Mouse (Mus musculus) 3T3-L1 (cell line): ENCODE data around the gene Odf4.
"Not testable (repeated sequence)": the region's sequence is repeated elsewhere in the genome, so short reads cannot be mapped to it uniquely, and the experiment has no call there.

ENCODE experiments used
- DNase-seq: peaks from one replicate; pipeline ENCODE4 v3.0.0-alpha.2; 2015; ENCODE audit warnings: low read depth, low spot score

Odf4 gene

DNA sequence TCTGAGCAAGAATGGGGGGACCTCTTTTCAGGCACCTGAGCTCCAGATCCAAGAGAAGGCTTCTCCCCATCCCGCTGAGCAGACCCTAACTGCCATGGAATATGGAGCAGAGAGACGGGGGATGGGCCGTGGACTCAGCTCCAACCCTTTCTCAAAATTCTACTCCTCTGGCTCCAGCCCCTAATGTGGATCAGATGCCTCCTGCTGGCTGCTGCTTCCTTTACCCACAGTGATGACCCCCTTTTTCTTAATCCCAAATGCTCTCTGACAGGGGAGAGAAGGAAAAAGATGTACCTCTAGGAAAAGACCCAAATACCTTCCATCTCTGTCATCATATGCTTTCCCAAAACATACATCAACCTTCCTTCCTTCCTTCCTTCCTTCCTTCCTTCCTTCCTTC, at the start of gene Odf4:
TSS of gene Odf4 (minus strand) at position 101 of the 400 bp plus-strand sequence.
- no peak for DNase-seq

DNA sequence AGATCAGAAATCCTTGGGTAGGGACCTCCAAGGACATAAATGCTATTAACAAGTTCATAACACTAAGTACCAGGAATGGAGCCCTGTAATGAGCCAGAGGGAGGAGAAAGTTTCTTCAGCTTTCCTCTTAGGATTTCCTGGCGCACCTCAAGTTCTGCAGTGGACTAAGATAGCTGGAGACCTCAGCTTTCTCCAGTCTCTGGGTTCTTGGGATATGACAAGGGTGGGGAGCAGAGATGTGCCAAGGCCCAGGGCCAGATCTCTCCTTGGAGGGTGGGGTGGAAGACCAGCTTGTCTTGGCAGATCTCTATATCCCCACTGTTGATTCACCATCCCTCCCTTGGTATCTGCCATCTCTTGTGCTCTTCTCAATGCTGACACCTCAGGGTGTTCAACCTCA, 48.7 kb upstream of the Odf4 start:
- no peak for DNase-seq

DNA sequence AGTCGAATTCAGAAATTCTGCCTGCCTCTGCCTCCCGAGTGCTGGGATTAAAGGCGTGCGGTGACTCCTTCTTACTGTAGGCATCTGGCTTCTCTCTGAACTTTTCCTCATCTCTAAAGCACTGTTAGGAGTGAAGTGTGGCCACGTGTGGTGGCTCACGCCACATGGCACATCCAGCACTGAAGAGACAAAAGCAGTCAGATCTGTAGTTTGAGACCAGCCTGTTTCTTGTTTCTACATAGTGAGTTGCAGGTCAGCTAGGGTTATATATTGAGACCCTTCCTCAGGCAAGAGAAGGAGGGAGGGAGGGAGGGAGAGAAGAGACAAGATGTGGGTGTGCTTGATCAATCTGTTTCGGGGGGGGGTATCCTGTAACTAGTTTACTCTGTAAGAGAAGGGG, 48.2 kb upstream of the Odf4 start, which contains the start of gene Rangrf:
TSS of gene Rangrf (minus strand) at position 101 of the 400 bp plus-strand sequence.
- no peak for DNase-seq

DNA sequence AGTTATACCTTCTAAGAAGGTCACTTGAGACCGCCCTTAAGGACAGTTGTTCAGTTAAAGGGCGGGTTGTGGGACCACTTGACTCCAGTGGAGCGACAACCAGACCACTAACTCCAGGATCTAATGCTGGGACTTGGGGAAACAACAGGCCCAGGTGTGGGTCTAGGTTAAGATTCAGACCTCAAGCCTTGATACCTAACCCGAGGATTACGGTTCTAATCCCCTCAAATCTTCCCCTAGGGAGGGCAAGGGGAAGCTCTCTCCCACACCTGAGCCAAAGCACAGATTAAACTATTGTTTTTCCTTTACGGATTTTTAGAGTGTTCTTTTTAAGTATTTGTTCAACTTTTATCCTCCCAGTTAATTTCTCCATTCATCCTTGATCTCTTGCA, 47.2 kb upstream of the Odf4 start:
- no peak for DNase-seq

DNA sequence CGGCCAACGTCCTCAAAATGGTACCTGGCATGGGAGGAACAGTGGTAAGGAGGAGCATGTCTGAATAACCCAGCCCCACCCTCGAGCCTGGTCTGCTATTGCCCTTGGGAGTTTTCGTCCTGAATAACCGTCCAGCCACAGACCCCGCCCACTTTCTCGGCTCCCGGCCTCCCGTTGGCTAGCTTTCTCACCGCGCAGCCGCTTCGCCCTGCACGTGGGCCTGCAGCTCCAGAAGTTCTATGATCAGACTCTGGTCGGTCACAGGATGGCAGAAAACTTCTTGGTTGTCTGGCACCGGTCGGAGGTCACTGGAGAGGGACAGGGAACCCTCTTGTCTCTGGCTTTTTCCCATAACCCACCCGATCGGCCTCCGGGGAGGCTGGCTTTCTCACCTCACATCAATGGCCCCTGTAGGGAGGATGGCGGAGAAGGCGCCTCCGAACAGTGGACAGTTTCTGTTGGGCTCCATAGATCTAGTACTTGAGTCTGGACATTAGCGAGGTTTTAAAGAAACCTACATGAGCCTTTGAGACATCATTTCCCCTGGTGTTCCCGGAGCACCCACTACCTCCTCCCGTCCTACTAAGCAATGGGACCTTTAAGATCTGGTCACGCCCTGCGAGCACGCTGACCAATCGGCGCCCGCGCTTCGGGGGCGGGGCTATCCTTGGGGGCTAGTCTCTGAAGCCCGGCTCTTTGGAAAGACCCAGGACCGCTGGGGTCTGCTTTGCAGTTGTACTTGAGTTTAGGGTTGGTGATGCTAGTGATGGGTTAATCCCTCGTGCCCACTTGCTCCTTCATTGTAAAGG, 46.6 kb upstream of the Odf4 start:
- peak; percentile 89 for DNase-seq

DNA sequence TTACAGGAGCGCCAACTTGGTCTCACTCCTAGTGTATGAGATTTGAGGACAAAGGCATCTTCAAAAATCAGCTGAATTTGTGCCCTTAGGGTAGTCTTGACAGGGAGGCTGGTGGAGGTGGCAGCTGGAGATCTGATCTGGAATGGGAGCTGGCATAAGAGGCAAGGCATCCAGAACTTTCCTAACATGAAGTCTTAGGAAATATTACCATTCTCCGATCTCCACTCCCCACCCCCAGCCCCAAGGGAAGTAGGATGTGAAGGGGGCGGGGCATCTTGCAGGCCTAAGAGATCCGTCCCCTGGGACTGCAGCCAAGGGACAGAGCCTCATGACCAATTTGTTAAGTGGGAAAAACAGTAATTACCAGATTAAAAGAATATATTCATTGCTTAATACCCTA, 43.4 kb upstream of the Odf4 start:
- DNase-seq, result no peak

DNA sequence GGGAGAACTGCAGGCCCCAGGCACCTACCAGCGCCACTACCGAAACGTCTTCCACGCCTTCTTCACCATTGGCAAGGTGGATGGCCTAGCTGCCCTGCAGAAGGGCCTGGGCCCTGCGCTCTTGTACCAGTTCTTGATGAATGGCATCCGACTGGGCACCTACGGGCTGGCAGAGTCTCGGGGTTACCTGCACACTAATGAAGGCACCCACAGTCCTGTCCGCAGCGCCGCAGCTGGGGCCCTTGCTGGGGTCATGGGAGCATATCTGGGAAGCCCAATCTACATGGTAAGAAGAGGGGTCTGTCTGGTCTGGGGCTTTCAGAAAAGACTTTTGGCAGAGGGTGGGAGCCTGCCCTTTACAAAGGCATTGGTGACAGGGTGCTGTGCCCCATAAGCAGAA, 41.9 kb upstream of the Odf4 start:
- no peak for DNase-seq

DNA sequence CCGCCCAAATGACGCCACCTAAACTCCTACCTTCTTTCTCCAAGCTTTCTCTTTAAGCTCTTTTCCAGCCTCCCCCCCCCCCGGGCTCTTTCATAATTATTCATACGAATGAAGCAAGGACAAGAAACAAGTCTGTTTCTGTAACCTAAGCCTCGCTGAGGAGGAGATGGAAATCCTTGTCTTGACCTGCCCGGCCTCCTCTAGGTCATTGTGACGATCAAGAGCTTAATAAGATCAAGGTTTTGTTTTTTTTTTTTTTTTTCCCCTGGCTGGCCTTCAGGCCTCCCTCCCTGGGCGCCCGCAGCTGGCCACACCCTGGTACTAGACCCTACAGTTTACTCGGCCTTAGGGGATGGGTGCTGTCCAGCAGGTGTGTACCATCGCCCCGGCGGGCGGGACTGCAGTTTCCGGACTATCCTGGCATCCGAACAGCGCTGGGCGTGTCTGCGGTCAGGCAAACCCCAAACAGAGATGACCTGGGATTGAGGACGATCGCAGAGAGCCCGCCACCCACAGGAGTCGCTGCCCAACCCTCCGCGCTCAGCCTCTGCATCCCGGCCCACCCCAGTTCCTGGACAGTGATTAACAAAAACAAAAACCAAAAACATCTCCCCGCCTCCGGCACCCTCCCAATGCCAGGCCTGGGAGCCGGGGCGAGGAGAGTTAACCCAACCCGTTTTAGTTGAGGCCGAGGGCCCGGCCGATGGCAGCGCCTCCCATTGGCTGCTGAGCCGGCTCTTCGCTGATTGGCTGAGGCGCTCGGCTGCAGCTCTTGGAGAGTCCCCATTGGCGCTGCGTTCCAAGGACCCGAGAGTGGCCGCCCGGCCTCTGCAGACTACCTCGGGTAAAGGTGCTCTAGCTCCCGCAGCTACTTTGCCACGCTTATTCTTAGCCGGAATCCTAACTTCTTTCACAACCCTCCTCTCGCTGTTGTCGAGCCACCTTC, 40.7 kb upstream of the Odf4 start, which contains the start of gene Slc25a35:
TSS of gene Slc25a35 (plus strand) at position 795 of the 946 bp plus-strand sequence.
- peak; percentile 92 for DNase-seq

DNA sequence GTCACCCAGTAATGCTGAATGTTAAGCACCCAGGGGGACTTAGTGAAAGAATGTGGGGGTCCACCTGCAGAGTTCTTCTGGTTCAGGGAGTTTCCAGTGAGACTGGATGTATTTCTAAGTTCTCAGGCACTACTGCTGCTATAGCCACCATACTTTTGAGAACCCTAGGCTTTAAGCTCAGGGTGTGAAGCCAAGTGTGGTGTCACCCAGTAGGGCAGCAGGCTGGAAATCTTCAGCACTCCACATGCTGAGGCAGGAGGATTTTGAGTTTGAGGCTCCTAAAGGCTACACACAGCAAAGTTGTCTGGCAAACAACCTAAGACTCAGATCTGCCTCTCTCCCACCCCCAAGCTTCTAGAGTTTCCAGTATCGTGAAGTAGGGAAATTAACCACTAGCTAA, 39.7 kb upstream of the Odf4 start:
- DNase-seq, result no peak

DNA sequence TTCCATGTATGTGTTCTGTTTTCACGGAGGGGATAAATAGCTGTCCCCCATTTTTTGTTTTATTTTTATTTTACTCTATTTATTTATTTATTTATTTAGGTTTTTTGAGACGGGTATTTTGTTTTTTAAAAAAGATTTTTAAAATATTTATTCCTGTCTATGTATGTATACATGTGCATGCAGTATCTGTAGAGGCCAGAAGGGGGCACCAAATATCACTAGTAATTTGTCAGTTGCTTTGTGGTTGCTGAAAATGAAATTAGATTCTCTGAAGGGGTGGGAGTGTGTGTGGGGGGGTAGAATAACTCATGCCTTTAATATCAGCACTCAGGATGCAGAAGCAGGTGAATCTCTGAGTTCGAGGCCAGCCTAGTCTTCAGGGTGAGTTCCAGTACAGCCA, 39.0 kb upstream of the Odf4 start:
- DNase-seq, result peak; percentile 83

DNA sequence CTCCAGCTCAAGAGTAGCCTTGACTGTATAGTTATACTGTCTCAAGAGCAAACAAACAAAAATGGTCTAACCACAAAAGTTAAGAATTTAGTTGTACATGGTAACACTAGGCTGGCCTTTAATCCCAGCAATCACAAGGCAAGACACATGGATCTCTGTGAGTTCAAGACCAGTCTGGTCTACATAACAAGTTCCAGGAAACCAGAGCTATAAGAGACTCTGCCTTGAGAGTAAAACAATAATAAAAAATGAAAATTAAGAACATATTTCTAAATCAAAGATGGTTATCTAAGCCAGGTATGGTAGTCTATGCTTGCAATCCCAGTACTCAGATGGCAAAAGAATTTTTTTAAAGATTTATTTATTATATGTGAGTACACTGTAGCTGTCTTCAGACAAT, 38.2 kb upstream of the Odf4 start:
- DNase-seq, result no peak

DNA sequence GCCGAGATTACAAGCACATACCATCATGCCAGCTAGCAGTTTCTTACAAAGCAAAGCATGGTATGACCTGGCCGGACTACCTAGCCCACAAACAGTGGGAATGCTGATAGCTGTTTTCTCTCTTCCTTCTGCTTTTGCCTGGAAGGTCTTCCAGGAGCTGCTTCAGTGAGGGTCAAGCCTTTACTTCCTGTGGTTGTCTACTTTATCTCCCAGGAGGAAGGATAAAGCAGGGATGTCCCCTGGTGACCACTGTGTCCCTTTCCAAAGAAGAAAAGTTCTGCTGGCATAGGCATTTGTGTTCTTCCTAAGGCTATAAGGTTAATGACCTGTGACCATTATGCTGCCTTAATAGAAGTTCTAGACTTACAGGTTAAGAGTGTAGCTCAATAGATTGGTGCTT, 36.5 kb upstream of the Odf4 start:
- no peak for DNase-seq

DNA sequence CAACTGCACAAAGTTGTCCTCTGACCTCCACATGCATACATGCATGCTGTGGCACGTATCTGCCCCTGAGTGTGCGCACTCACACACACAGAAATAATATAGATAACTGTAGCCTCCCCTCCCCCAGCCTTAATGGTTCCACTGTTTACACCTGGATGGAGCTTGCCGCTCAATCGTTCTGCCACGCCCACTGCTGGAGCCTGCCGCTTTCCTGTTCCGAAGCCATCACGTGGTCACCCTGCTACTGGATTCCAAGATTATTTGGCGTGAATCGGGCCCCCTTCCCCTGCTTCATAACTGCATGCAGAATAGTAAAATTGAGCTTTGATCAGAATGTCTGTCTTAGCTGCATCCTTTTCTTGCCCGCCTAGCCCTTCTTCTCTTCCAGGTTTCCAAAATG, 35.3 kb upstream of the Odf4 start:
- not testable (repeated sequence) for DNase-seq

DNA sequence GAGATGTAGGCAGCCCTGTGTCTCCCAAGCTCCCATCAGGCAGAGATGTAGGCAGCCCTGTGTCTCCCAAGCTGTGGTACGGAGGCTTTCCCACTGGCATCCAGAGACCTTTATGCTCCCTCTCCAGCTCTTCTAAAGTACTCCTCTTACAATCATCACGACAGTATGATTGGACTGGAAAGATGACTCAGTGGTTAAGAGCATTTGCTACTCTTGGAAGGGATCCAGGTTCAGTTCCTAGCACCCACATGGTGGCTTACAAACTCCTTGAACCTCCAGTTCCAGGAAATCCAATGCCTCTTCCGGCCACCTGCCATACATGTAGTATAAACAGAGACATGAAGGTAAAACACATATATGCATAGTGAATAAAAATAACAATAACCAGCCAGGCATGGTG, 34.7 kb upstream of the Odf4 start:
- DNase-seq, result peak; percentile 79

DNA sequence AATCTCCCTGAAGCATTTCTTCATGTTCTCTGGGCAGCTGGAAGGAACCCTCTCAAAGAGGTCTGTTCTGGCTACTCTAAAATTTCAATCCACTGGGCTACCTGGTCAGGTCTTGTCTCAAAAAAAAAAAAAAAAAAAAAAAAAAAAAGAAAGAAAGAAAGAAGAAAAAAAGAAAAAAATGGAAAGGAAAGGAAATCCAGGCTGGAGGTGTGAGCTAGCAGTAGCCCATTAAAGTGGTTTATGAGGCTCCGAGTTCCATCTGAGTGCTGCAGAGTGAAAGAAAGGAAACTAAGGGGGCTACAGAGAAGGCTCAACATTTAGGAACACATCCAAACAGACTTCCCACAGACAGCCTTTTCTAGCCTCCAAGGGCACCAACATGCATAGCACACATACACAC, 31.1 kb upstream of the Odf4 start:
- DNase-seq, result no peak

DNA sequence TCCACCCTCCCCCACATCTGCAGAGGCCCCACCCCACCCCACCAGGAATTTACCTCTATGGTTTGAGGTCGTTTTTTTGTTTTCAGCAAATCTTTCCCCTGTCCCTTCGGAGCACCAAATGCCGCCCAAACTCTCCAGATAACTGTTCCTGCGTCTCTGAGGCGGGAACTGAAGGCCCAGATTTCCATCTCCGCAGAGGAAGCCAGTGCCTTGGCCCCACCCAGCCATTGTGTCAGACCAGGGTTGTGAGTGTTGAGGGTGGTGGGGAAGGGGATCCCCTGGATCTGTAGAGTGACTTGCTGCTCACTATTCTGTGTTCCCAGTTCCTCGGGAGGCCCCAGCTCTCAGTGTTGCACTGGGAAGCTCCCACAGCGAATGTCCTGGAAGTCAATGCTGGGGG, 30.4 kb upstream of the Odf4 start, which contains the start of gene Arhgef15:
TSS of gene Arhgef15 (minus strand) at position 173 of the 400 bp plus-strand sequence.
- no peak for DNase-seq

DNA sequence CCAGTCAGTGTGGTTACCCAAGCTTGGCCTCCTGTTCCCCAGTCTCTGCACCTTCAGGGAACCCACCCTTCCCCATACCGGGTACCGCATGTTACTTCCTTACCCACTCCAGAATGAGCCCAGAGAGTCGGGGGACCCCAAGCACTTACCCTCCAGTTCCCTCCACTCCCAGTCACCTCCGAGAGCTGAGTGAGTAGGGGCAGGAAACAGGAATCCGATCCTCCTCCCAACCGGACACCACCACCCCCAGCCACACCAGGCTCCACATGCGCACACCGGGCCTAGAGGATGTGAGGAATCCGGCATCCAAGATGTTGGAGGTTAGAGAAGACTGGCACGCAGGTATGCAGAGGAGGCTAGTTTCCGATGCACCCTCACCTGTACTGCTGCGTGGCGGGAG, 29.8 kb upstream of the Odf4 start:
- no peak for DNase-seq

DNA sequence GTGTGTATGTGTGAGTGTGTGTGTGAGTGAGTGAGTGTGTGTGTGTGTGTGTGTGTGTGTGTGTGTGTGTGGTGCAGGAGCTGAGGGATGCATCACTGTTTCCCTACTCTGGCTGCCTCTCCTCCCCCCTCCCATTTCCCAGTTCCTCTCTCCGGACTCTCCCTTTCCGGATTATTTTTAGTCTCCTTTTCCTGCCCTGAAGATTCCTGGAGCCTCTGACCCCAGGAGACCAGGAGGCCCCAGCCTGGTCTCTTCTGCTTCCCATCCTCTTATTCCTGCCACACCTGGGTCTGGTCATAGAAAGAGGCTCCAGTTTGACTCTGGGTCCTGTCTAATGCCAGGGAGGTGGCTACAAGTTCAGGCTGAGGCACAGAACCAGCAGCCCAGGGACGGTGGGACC, 29.2 kb upstream of the Odf4 start:
- DNase-seq, result no peak

DNA sequence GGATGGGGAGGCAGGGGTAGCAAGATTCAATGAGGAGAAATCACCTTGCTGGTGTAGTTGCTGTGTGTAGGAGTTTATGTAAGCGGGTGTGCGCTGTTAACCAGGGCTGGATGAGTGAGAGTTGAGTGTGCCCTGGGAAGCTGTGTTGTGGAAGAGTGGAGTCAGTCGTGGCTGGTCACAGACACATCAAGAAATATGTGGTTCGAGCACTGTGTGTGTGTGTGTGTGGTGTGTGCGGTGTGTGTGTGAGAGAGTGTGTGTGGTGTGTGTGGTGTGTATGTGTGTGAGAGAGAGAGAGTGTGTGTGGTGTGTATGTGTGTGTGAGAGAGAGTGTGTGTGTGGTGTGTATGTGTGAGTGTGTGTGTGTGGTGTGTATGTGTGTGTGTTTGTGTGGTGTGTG, 28.6 kb upstream of the Odf4 start:
- no peak for DNase-seq

DNA sequence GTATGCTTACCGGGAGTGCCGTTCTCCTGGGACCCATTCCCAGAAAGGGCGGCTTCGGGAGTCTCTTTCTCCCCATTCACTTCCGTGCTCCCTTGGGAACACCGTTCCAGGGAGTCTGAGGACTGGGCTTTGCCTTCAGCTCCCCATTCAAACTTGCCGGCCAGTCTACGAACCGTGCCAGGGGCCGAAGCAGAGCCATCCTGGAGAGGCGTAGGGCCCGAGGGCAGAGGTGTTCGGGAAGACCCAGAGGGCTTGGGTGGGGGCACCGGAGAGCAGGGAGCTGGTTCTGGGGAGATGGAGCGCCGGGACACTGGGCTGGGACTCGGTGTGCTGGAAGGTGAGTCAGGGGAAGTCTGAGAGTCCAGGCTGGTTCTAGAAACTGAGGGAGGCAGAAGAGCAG, 27.5 kb upstream of the Odf4 start:
- no peak for DNase-seq

DNA sequence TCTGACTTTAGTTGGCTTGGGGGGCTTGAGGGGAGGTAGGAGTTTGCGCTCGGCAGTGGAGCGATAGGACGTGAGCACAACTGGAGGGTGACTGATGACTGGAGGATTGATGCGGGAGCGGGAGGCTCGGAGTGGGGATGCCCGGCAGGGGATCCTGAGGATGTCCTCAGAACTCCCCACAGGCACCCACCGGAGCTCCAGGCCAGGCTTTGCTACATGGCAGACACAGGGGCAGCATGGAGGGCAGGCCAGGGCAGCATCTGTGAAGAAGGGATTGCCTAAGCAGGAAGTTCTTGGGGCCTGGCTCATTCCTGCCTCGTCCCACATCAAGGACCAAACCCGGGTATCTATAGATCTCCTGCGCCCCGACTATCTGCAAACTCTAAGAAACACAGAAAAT, 27.0 kb upstream of the Odf4 start:
- no peak for DNase-seq

DNA sequence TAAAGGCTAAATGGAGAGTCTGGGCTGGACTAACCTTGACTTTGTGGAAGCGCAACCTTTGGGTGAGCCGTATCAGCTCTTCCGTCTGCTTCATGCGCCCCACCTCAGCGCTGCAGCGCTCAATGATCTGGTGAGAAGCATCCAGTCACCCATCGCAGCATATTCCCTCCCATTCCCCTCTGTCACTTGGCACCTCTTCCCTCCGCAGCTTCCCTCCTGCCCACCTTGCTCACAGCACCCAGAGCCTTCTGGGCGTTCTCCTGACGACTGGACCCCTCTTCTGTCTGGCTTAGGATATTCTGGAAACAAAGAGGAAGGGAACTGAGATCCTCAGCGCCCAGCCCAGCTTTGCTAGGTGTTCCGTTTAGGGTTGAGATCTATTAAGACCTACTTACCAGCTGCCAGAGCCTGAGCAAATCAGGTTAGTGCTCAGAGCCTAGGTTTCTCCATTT, 20.7 kb upstream of the Odf4 start:
- peak; percentile 24 for DNase-seq
